Mouse (Mus musculus) G1E (cell line): ENCODE measurements at regions not wholly inside any gene's neighbourhood (a gene's known extent, or its start where the extent isn't known, plus 50 kb on each side); places are given as distances from the start of the nearest gene placed in this dataset.

Experiments
- CTCF ChIP-seq: IDR thresholded peaks from 2 replicates; pipeline ENCODE4 v1.5.1; 2012; ENCODE audit warnings: low read depth, low read length, inconsistent platforms, mixed read lengths
- GATA1 ChIP-seq: IDR thresholded peaks from 2 replicates; pipeline ENCODE4 v1.6.1; 2012; ENCODE audit warnings: borderline replicate concordance, low read length, inconsistent platforms, mixed read lengths

DNA sequence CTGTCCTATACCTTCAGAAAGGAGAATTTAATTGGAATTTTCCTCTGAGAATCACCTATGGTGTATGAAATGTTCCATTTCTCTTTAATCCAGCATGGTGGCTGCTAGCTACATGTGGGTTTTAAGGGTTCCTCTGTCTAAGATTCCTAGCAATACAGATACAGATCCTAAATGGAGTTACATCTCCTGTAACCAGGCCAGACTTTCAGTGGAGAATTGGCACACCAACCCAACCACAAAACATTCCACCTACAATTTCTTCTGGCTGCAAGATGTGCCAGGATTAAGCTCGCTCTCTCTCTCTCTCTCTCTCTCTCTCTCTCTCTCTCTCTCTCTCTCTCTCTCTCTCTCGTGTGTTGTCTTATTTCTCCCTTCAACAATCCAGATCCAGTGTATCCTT lies 302.2 kb upstream of the Arpp21 start:
- TF ChIP-seq CTCF (no peak), GATA1 (no peak)
